Mouse (Mus musculus) heart, postnatal 0 days (tissue): ENCODE measurements at regions not wholly inside any gene's neighbourhood (a gene's known extent, or its start where the extent isn't known, plus 50 kb on each side); places are given as distances from the start of the nearest gene placed in this dataset.

Experiments used
- CTCF ChIP-seq: IDR thresholded peaks from 2 replicates; pipeline ENCODE4 v1.5.1; 2016; ENCODE audit warnings: antibody characterized with exemption, control low read depth, low read depth
- EP300 ChIP-seq: IDR thresholded peaks from 2 replicates; pipeline ENCODE4 v1.6.1; 2016; ENCODE audit warnings: antibody characterized with exemption, low read depth

GRCm38 (mm10) chr2:75133298-75134080 lies 307.9 kb downstream of the Mtx2 start:
- TF ChIP-seq CTCF (no peak), EP300 (no peak)
